Mouse (Mus musculus) midbrain, embryonic 16.5 days (tissue): ENCODE measurements at regions not wholly inside any gene's neighbourhood (a gene's known extent, or its start where the extent isn't known, plus 50 kb on each side); places are given as distances from the start of the nearest gene placed in this dataset.

Experiments
- ATAC-seq: fragments of 200-750 bp; cut with Nextera tagmentation; 2 replicates; pipeline ENCODE4 v1.8.0; 2017; ENCODE audit warnings: moderate TSS enrichment
- H3K27ac ChIP-seq: fragments of 300-500 bp; sonication (generic); 2 replicates; pipeline ENCODE4 v1.5.1; 2014; ENCODE audit warnings: mild to moderate bottlenecking, low read length, mixed read lengths
- H3K27me3 ChIP-seq: fragments of 300-500 bp; sonication (generic); 2 replicates; pipeline ENCODE4 v1.6.1; 2014; ENCODE audit warnings: low read depth, low read length, mixed read lengths; ENCODE audit not compliant: control insufficient read depth, insufficient read depth
- H3K36me3 ChIP-seq: fragments of 300-500 bp; sonication (generic); 2 replicates; pipeline ENCODE4 v1.6.1; 2014; ENCODE audit warnings: mild to moderate bottlenecking, low read length, moderate library complexity, mixed read lengths; ENCODE audit not compliant: control insufficient read depth, insufficient read depth
- H3K4me1 ChIP-seq: fragments of 300-500 bp; sonication (generic); 2 replicates; pipeline ENCODE4 v1.6.1; 2014; ENCODE audit warnings: mild to moderate bottlenecking, low read length, mixed read lengths; ENCODE audit not compliant: control insufficient read depth, insufficient read depth
- H3K4me2 ChIP-seq: fragments of 300-500 bp; sonication (generic); 2 replicates; pipeline ENCODE4 v1.6.1; 2014; ENCODE audit warnings: mild to moderate bottlenecking, low read length, mixed read lengths
- H3K4me3 ChIP-seq: fragments of 300-500 bp; sonication (generic); 2 replicates; pipeline ENCODE4 v1.5.1; 2014; ENCODE audit warnings: low read depth, mild to moderate bottlenecking, low read length, moderate library complexity, mixed read lengths
- H3K9ac ChIP-seq: fragments of 300-500 bp; sonication (generic); 2 replicates; pipeline ENCODE4 v1.6.1; 2014; ENCODE audit warnings: low read depth, low read length, mixed read lengths
- H3K9me3 ChIP-seq: fragments of 300-500 bp; sonication (generic); replicated peaks from 2 replicates; pipeline ENCODE4 v1.6.1; 2014; ENCODE audit warnings: mild to moderate bottlenecking, low read length, mixed read lengths; ENCODE audit not compliant: control insufficient read depth, poor library complexity, severe bottlenecking
- WGBS: fragments of 180-500 bp; shearing (Covaris S2); extraction: QIAGEN DNeasy Blood & Tissue Kit; methylation state at CpG from one replicate; pipeline ENCODE4 v1.1.7; 2014; 5-methylcytosine and 5-hydroxymethylcytosine counted together

GRCm38 (mm10) chr16:48126797-48127196 lies 156.7 kb upstream of the Dppa4 start:
- Histone ChIP-seq H3K4me3 (no peak overlapping the region), H3K4me1 (no peaks in the 10 kb centered on the region), H3K4me2 (no peak overlapping the region), H3K9ac (no peak overlapping the region), H3K27ac (no peak overlapping the region), H3K9me3 (no peaks in the 10 kb centered on the region), H3K27me3 (no peaks in the 10 kb centered on the region), H3K36me3 (no peaks in the 10 kb centered on the region)
- ATAC-seq, result 0 out of 2 replicates have a peak, but pooled peaks have one; percentile 45
- WGBS, result 77% methylated on average over 6 of the region's 6 CpGs

GRCm38 (mm10) chr16:48127338-48127737 lies 156.2 kb upstream of the Dppa4 start:
- Histone ChIP-seq H3K27ac (no peak overlapping the region), H3K4me1 (no peaks in the 10 kb centered on the region), H3K36me3 (no peaks in the 10 kb centered on the region), H3K4me3 (no peak overlapping the region), H3K27me3 (no peaks in the 10 kb centered on the region), H3K9ac (no peak overlapping the region), H3K9me3 (no peaks in the 10 kb centered on the region), H3K4me2 (no peak overlapping the region)
- no peak for ATAC-seq

- no peak for ATAC-seq
- Histone ChIP-seq H3K27me3 (no peaks in the 10 kb centered on the region), H3K36me3 (no peaks in the 10 kb centered on the region), H3K9me3 (no peaks in the 10 kb centered on the region), H3K4me2 (no peak overlapping the region), H3K9ac (no peak overlapping the region), H3K27ac (no peak overlapping the region), H3K4me1 (no peaks in the 10 kb centered on the region), H3K4me3 (no peak overlapping the region)
- 88% methylated on average over 8 of the region's 8 CpGs for WGBS
These were observed 128.2 kb upstream of the Dppa4 start for GRCm38 (mm10) chr16:48155355-48155754.

GRCm38 (mm10) chr16:48190399-48190798 lies 93.1 kb upstream of the Dppa4 start:
- WGBS, result 75% methylated on average over 12 of the region's 12 CpGs
- H3K4me1 ChIP-seq, result no peaks in the 10 kb centered on the region
- no peak overlapping the region for H3K4me2 ChIP-seq
- H3K27me3 ChIP-seq, result no peaks in the 10 kb centered on the region
- H3K9ac ChIP-seq, result no peak overlapping the region
- no peak overlapping the region for H3K27ac ChIP-seq
- ATAC-seq, result no peak
- H3K9me3 ChIP-seq, result no peaks in the 10 kb centered on the region
- H3K4me3 ChIP-seq, result no peak overlapping the region
- no peaks in the 10 kb centered on the region for H3K36me3 ChIP-seq

- no peaks in the 10 kb centered on the region for H3K27me3 ChIP-seq
- WGBS, result 93% methylated on average over 3 of the region's 3 CpGs
These were observed 91.3 kb upstream of the Dppa4 start for GRCm38 (mm10) chr16:48192197-48192596.

GRCm38 (mm10) chr16:48214976-48215375 lies 68.6 kb upstream of the Dppa4 start:
- H3K4me2 ChIP-seq, result no peak overlapping the region
- 0 out of 2 replicates have a peak, but pooled peaks cover 2% of the 10 kb centered on the region for H3K9me3 ChIP-seq
- H3K27ac ChIP-seq, result no peak overlapping the region
- no peak overlapping the region for H3K4me3 ChIP-seq
- no peaks in the 10 kb centered on the region for H3K27me3 ChIP-seq
- no peaks in the 10 kb centered on the region for H3K36me3 ChIP-seq
- H3K9ac ChIP-seq, result no peak overlapping the region
- no peaks in the 10 kb centered on the region for H3K4me1 ChIP-seq
- no peak for ATAC-seq

More at GRCm38 (mm10) chr16:48192197-48192596, 91.3 kb upstream of the Dppa4 start:
- Histone ChIP-seq H3K4me3 (no peak overlapping the region), H3K9me3 (no peaks in the 10 kb centered on the region), H3K27ac (no peak overlapping the region), H3K4me1 (no peaks in the 10 kb centered on the region), H3K36me3 (no peaks in the 10 kb centered on the region), H3K9ac (no peak overlapping the region), H3K4me2 (no peak overlapping the region)
- ATAC-seq, result no peak
